Mouse (Mus musculus): Measurements from ENCODE around the gene Gm10570.
A peak's percentile ranks its signal among the peaks of the same experiment; 100 is the strongest.

The Gm10570 gene

GRCm38 (mm10) chr4:130304746-130305145, 3.7 kb downstream of the Gm10570 start:
- DNase-seq: no peak

GRCm38 (mm10) chr4:130302285-130302870, 6.1 kb downstream of the Gm10570 start:
- no peak for DNase-seq

DNA sequence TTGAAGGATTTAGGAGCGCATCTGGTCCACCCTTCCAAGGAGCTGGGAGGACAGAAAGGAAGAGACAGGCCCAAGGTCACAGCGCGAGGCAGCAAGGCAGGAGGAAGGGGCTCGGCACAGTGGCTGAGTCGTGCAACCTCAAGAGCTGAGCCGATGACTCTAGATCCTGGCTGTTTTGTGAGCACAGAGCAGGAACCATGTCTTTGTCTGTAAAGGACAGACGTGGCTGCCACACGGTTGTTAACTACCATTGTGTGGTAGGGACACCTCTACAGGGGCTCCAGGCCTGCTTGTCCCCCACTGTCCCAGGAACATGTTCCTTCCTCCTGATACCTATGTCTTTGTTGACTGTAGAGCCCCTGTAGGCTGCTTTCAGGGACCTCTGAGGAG, 8.8 kb downstream of the Gm10570 start:
- no peak for DNase-seq

GRCm38 (mm10) chr4:130298877-130299628, 9.4 kb downstream of the Gm10570 start:
- DNase-seq: peak; percentile 86

DNA sequence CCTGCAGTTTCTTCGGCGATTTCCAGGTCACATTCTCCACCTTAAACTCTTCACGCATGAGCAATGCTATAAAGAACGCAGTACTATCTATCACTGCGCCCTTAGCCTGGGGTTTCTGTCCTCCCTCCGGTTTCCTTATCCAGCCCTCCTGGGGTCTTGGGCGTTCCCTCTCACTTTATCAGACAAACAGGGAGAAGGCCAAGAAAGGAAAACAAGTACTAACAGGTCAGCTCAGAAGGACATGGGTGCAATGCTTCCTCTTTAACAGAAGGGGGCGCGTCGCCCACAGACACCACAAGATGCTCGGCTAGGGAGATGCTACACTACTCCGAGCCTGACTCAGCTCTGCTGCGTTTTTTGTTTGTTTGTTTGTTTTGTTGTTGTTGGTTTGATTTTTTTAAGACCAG, 11.3 kb downstream of the Gm10570 start:
- DNase-seq: no peak

- no peak for DNase-seq
Observed at GRCm38 (mm10) chr4:130296243-130296965, 12.1 kb downstream of the Gm10570 start.

GRCm38 (mm10) chr4:130295047-130295745, 13.3 kb downstream of the Gm10570 start:
- DNase-seq: no peak

- no peak for DNase-seq
Observed at GRCm38 (mm10) chr4:130294513-130294912, 14.0 kb downstream of the Gm10570 start.

DNA sequence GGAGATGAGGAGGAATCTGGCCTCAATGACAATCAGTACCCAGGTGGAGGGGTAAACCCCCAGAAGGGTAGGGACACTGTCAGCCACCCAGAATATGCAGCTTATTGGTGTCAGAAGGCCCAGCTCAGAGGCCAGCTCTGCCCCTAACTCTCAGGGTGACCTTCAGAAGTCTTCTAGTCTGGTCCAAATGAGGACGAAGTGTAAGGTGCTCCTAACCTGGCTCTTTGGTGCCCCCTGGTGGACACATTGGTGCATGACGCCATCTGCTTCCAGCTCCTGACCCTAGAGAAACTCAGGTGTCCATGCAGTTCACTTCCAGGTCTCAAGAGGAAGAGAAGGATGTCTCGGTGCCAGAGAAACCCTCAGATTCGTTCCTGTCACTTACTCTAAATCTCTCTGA, 16.2 kb downstream of the Gm10570 start:
- DNase-seq: peak; percentile 78

DNA sequence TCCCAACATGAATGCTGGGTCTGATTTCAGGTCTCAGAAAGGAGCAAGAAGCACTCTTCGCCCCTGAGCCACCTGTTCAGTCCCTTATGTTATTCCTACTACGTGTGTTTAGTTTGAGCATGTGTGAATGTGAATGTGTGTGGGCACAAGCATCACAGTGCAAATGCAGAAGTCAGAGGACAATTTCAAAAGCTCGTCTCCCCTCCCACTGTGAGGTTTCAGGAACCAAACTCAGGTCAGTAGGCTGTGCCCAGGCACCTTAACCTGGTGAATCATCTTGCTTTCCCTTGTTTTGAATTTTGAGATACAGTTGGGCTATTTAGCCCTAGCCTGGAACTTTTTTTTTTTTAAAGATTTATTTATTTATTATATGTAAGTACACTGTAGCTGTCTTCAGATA, 18.6 kb downstream of the Gm10570 start:
- no peak for DNase-seq

GRCm38 (mm10) chr4:130286531-130286930, 21.9 kb downstream of the Gm10570 start:
- DNase-seq: no peak

- no peak for DNase-seq
Observed at GRCm38 (mm10) chr4:130283826-130284225, 24.6 kb downstream of the Gm10570 start.

DNA sequence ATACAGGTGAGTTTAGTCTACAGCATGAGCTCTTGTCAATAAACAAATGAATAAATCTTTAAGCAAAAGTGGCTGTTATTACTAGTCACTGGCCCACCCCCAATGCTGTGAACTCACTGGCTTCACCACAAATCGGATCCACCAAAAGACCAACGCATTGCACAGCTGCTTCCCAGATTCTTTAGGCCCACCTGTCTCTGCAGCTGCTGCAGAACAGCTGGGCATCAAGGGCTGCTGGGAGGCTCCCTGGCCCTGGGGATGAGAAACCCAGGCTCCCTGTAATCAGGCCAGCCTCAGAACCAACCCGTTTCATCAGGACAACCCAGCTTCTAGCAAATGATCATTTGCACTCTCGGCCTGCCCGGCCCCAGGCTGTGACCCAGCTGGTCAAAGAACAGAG, 25.6 kb downstream of the Gm10570 start:
- DNase-seq: no peak

DNA sequence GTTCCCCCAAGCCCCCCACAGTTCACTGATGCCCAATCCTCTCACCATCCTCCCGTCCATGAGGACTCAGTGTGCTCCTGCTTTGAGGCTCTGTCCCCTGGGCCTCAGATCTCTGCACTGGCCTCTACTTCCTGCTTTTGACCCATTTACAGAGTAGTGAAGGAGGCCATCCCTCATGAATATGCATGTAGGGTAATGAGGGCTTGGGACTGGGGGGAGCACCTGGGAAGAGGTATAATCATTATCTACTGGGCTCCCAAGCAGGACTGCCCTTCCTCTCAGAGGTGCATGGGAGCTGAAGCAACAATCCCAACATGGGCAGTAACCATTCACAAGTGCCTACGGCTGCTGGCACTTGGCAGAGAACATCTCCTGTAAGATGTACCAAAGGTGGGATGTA, 29.4 kb downstream of the Gm10570 start, which contains the start of gene Serinc2:
Gene Serinc2 (minus strand): TSS at position 101 of the 400 bp plus-strand sequence.
- DNase-seq: no peak

DNA sequence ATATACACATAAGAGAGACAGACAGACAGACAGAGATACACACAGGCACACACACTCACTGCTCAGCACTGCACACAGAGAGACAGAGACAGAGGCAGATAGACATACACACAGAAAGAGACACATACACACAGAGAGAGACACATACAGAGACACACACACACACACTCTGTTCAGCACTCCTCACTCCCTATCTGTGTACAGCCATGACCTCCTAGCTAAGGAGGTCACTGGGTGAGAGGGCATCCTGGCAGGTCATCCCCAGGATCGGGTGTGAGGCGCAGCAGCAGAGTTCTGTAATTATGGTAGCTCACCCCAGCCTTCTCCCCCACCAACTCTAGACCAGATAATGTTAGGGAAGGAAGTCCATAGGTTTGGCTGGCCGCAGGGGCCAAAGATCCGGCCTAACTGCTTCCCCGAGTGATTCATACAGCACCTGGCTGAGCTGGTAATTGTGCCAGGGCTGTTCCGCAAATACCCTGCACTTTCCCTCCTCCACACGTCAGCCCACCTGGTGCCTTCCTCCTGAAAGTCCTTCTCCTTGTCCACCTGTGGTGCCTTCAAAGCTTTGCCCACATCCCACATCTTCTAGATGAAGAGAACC, 31.8 kb downstream of the Gm10570 start:
- no peak for DNase-seq

DNA sequence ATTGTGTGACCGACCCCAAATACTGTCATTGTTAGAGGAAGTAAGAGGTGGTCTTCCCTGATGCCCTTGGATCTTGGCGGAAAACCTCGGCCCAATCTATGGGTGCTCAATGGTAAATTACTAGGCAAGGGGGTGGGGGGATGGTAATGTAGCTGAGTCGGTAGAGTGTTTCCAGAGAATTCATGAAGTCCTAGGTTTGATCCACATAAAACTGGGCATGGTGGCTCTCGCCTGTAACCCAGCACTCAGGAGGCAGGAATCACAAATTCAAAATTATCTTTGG, 32.7 kb downstream of the Gm10570 start:
- DNase-seq: no peak

DNA sequence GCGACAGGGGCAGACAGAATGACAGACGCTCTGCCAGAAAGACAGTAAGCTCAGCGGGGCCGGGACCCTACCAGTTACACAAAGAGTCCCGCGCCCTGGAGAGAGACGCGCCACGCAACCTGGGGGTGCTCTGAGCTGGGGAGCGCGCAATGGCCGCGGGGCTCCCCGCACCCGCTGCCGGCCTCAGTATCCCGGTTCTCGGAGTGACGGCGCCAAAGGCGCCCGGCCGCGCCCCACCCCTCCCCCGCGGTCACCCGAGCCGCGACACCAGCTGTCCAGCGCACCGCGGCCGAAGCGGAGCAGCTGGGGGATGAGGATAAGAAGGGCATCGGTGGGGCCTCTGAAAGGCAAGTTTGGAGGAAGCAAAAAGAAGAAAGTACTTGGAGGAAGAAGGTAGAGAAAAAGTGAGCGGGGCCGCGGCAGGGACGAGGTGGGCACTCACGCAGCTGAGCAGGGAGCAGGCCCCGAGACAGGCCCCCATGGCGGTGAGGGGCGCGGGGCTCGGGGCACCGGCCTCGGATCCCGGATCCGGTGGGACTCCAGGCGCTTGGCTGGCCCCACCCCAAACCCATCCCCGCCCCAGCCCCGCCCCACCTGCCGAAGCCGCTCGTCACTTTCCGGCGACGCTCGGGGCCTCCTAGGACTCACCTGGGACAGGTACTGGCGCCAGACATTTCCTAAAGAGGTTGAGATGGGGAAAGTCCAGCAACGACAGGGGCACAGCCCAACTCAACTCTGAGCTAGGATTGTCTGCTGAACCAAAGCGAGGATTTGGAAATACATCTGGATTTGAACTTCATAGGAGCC, 33.3 kb downstream of the Gm10570 start:
- DNase-seq: peak; percentile 72

- peak; percentile 80 for DNase-seq
Observed at GRCm38 (mm10) chr4:130274346-130275015, 34.0 kb downstream of the Gm10570 start.

GRCm38 (mm10) chr4:130273698-130274345, 34.7 kb downstream of the Gm10570 start:
- DNase-seq: peak; percentile 82

- peak; percentile 52 for DNase-seq
Observed at GRCm38 (mm10) chr4:130270611-130271347, 37.7 kb downstream of the Gm10570 start.
